Mouse (Mus musculus) adrenal gland, postnatal 10 days (tissue): ENCODE data around the gene 6430548M08Rik. TPM values are rescaled to one million over a fixed set of nuclear protein-coding genes. Genes with fewer than 3 reads are reported as not detected.

ENCODE experiments used
- DNase-seq: peaks from one replicate; pipeline ENCODE4 v3.0.0; 2021; ENCODE audit warnings: mixed read lengths
- total RNA-seq, 2 experiments: library from RNA; stranded (reverse); gene quantifications; 2 replicates each; pipeline ENCODE4 v1.2.3; 2021

The 6430548M08Rik gene
- total RNA-seq, 2 experiments from 2014 or later: 39.7 to 41.9 TPM

- DNase-seq: peak; percentile 88
Measured at GRCm38 (mm10) chr8:120104721-120105272, 9.2 kb upstream of the 6430548M08Rik start.

GRCm38 (mm10) chr8:120109149-120109548 lies 4.8 kb upstream of the 6430548M08Rik start:
- no peak for DNase-seq

- no peak for DNase-seq
Measured at GRCm38 (mm10) chr8:120110966-120111365, 3.0 kb upstream of the 6430548M08Rik start.

GRCm38 (mm10) chr8:120111382-120111781 lies 2.6 kb upstream of the 6430548M08Rik start:
- no peak for DNase-seq

- no peak for DNase-seq
Measured at GRCm38 (mm10) chr8:120112535-120112934, 1.4 kb upstream of the 6430548M08Rik start.

- DNase-seq: peak; percentile 73
Measured at GRCm38 (mm10) chr8:120113306-120113705, 646 bp upstream of the 6430548M08Rik start.

GRCm38 (mm10) chr8:120114315-120114841 lies 426 bp downstream of the 6430548M08Rik start:
- peak; percentile 47 for DNase-seq

- DNase-seq: no peak
Measured at GRCm38 (mm10) chr8:120116600-120116999, 2.6 kb downstream of the 6430548M08Rik start.

- peak; percentile 64 for DNase-seq
Measured at GRCm38 (mm10) chr8:120118162-120118561, 4.2 kb downstream of the 6430548M08Rik start.

GRCm38 (mm10) chr8:120118847-120119246 lies 4.9 kb downstream of the 6430548M08Rik start:
- no peak for DNase-seq

- DNase-seq: no peak
Measured at GRCm38 (mm10) chr8:120119429-120119828, 5.5 kb downstream of the 6430548M08Rik start.

GRCm38 (mm10) chr8:120119931-120120330 lies 6.0 kb downstream of the 6430548M08Rik start:
- DNase-seq: no peak

- peak; percentile 54 for DNase-seq
Measured at GRCm38 (mm10) chr8:120120951-120121350, 7.0 kb downstream of the 6430548M08Rik start.

- DNase-seq: no peak
Measured at GRCm38 (mm10) chr8:120124261-120124660, 10.3 kb downstream of the 6430548M08Rik start.

- DNase-seq: no peak
Measured at GRCm38 (mm10) chr8:120124836-120125389, 11.0 kb downstream of the 6430548M08Rik start.

GRCm38 (mm10) chr8:120126357-120127161 lies 12.6 kb downstream of the 6430548M08Rik start:
- DNase-seq: peak; percentile 51

- no peak for DNase-seq
Measured at GRCm38 (mm10) chr8:120129547-120129946, 15.6 kb downstream of the 6430548M08Rik start.

GRCm38 (mm10) chr8:120131158-120131557 lies 17.2 kb downstream of the 6430548M08Rik start:
- no peak for DNase-seq

- DNase-seq: no peak
Measured at GRCm38 (mm10) chr8:120133169-120133568, 19.2 kb downstream of the 6430548M08Rik start.

GRCm38 (mm10) chr8:120135687-120136086 lies 21.7 kb downstream of the 6430548M08Rik start:
- DNase-seq: no peak

GRCm38 (mm10) chr8:120136618-120137017 lies 22.7 kb downstream of the 6430548M08Rik start:
- DNase-seq: no peak

- no peak for DNase-seq
Measured at GRCm38 (mm10) chr8:120138958-120139357, 25.0 kb downstream of the 6430548M08Rik start.

- no peak for DNase-seq
Measured at GRCm38 (mm10) chr8:120140769-120141168, 26.8 kb downstream of the 6430548M08Rik start.
